Mouse (Mus musculus) heart, embryonic 11.5 days (tissue): ENCODE data around the gene Gcn1l1. TPM values are rescaled to one million over a fixed set of nuclear protein-coding genes. Genes with fewer than 3 reads are reported as not detected.
A peak's percentile ranks its signal among the peaks of the same experiment; 100 is the strongest.

Experiments
- ATAC-seq: fragments of 200-750 bp; cut with Nextera tagmentation; replicated peaks from 2 replicates; pipeline ENCODE4 v1.8.0; 2017; ENCODE audit warnings: moderate library complexity; ENCODE audit not compliant: insufficient number of reproducible peaks, low FRiP score, low TSS enrichment
- H3K27ac ChIP-seq: fragments of 300-500 bp; sonication (generic); 2 replicates; pipeline ENCODE4 v1.5.1; 2014; ENCODE audit warnings: mild to moderate bottlenecking, low read depth, low read length
- H3K27me3 ChIP-seq: fragments of 300-500 bp; sonication (generic); 2 replicates; pipeline ENCODE4 v1.6.1; 2014; ENCODE audit warnings: mild to moderate bottlenecking, low read length, mixed read lengths; ENCODE audit not compliant: control insufficient read depth, insufficient read depth
- H3K36me3 ChIP-seq: fragments of 300-500 bp; sonication (generic); 2 replicates; pipeline ENCODE4 v1.6.1; 2014; ENCODE audit warnings: mild to moderate bottlenecking, low read length, moderate library complexity, mixed read lengths; ENCODE audit not compliant: control insufficient read depth, insufficient read depth
- H3K4me1 ChIP-seq: fragments of 300-500 bp; sonication (generic); 2 replicates; pipeline ENCODE4 v1.6.1; 2014; ENCODE audit warnings: low read length; ENCODE audit not compliant: control insufficient read depth, insufficient read depth
- H3K4me2 ChIP-seq: fragments of 300-500 bp; sonication (generic); 2 replicates; pipeline ENCODE4 v1.6.1; 2014; ENCODE audit warnings: mild to moderate bottlenecking, moderate library complexity
- H3K4me3 ChIP-seq: fragments of 300-500 bp; sonication (generic); 2 replicates; pipeline ENCODE4 v1.5.1; 2014; ENCODE audit warnings: low read depth, low read length
- H3K9ac ChIP-seq: fragments of 300-500 bp; sonication (generic); 2 replicates; pipeline ENCODE4 v1.6.1; 2014; ENCODE audit warnings: mild to moderate bottlenecking, low read depth, low read length, moderate library complexity
- H3K9me3 ChIP-seq: fragments of 300-500 bp; sonication (generic); replicated peaks from 2 replicates; pipeline ENCODE4 v1.6.1; 2016; ENCODE audit warnings: low read length; ENCODE audit not compliant: control insufficient read depth
- WGBS: fragments of 180-500 bp; shearing (Covaris S2); extraction: QIAGEN DNeasy Blood & Tissue Kit; methylation state at CpG from one replicate; pipeline ENCODE4 v1.1.7; 2014; ENCODE audit not compliant: insufficient replicate concordance; 5-methylcytosine and 5-hydroxymethylcytosine counted together
- polyA plus RNA-seq: library from polyadenylated mRNA; unstranded; fragments of >200 nt; fragmentation: Nextera tagmentation; extraction: Ambion mirVana; gene quantifications from 2 replicates; pipeline ENCODE4 v1.2.1, GENCODE M21; 2014

The Gcn1l1 gene
- polyA plus RNA-seq, 1 experiment from 2014 or later, result 33.5 TPM

- Histone ChIP-seq H3K4me2 (peak overlapping the region; percentile 79), H3K27ac (no peak overlapping the region; the same call in 1 of the 2 replicates), H3K9ac (peak overlapping the region; percentile 99), H3K36me3 (peaks cover 20% of the 10 kb centered on the region), H3K9me3 (no peaks in the 10 kb centered on the region), H3K27me3 (no peaks in the 10 kb centered on the region), H3K4me3 (peak overlapping the region; percentile 90), H3K4me1 (peaks cover 17% of the 10 kb centered on the region)
- 31% methylated on average over 13 of the region's 13 CpGs for WGBS
- no peak for ATAC-seq
Observed at GRCm38 (mm10) chr5:115560336-115560905, 4.6 kb upstream of the Gcn1l1 start.

- H3K9me3 ChIP-seq, result no peaks in the 10 kb centered on the region
- peak overlapping the region; percentile 86 for H3K4me2 ChIP-seq
- no peaks in the 10 kb centered on the region for H3K27me3 ChIP-seq
- peaks cover 20% of the 10 kb centered on the region for H3K36me3 ChIP-seq
- WGBS, result 42% methylated on average over 5 of the region's 5 CpGs
- ATAC-seq, result no peak
- no peak overlapping the region for H3K4me3 ChIP-seq
- H3K27ac ChIP-seq, result peak overlapping the region; percentile 50; the same call in 1 of the 2 replicates
- peaks cover 27% of the 10 kb centered on the region for H3K4me1 ChIP-seq
- H3K9ac ChIP-seq, result no peak overlapping the region
Observed at GRCm38 (mm10) chr5:115563771-115564585, 1.1 kb upstream of the Gcn1l1 start.

GRCm38 (mm10) chr5:115565403-115565802, 349 bp downstream of the Gcn1l1 start:
- Histone ChIP-seq H3K4me2 (peak overlapping the region; percentile 86), H3K36me3 (peaks cover 20% of the 10 kb centered on the region), H3K9ac (peak overlapping the region; percentile 95), H3K27me3 (no peaks in the 10 kb centered on the region), H3K9me3 (no peaks in the 10 kb centered on the region), H3K27ac (peak overlapping the region; percentile 50), H3K4me3 (peak overlapping the region; percentile 86), H3K4me1 (peaks cover 29% of the 10 kb centered on the region)
- peak; percentile 12; the same call in 1 of the 2 replicates for ATAC-seq
- under 1% methylated on average over 32 of the region's 46 CpGs for WGBS

GRCm38 (mm10) chr5:115568681-115569080, 3.6 kb downstream of the Gcn1l1 start:
- H3K27ac ChIP-seq, result peak overlapping the region; percentile 51
- H3K36me3 ChIP-seq, result peaks cover 7% of the 10 kb centered on the region
- H3K9me3 ChIP-seq, result no peaks in the 10 kb centered on the region
- no peak overlapping the region for H3K4me2 ChIP-seq
- no peak for ATAC-seq
- no peak overlapping the region for H3K9ac ChIP-seq
- H3K4me1 ChIP-seq, result peaks cover 24% of the 10 kb centered on the region
- H3K4me3 ChIP-seq, result no peak overlapping the region
- no peaks in the 10 kb centered on the region for H3K27me3 ChIP-seq
- WGBS, result 60% methylated on average over 10 of the region's 10 CpGs

GRCm38 (mm10) chr5:115569308-115569707, 4.3 kb downstream of the Gcn1l1 start:
- no peaks in the 10 kb centered on the region for H3K27me3 ChIP-seq
- H3K4me3 ChIP-seq, result no peak overlapping the region
- whole genome bisulfite sequencing, result 63% methylated on average over 11 of the region's 11 CpGs
- peaks cover 9% of the 10 kb centered on the region for H3K36me3 ChIP-seq
- H3K4me1 ChIP-seq, result peaks cover 25% of the 10 kb centered on the region
- no peak for ATAC-seq
- H3K9me3 ChIP-seq, result no peaks in the 10 kb centered on the region
- no peak overlapping the region for H3K9ac ChIP-seq
- no peak overlapping the region for H3K4me2 ChIP-seq
- peak overlapping the region; percentile 51; the same call in 1 of the 2 replicates for H3K27ac ChIP-seq

- Histone ChIP-seq H3K9me3 (no peaks in the 10 kb centered on the region), H3K36me3 (peaks cover 12% of the 10 kb centered on the region), H3K4me2 (no peak overlapping the region), H3K4me1 (peaks cover 24% of the 10 kb centered on the region), H3K27me3 (no peaks in the 10 kb centered on the region), H3K27ac (no peak overlapping the region), H3K4me3 (no peak overlapping the region), H3K9ac (no peak overlapping the region)
- ATAC-seq, result no peak
- WGBS, result 87% methylated on average over 4 of the region's 4 CpGs
Observed at GRCm38 (mm10) chr5:115569721-115570120, 4.7 kb downstream of the Gcn1l1 start.

GRCm38 (mm10) chr5:115571086-115571485, 6.0 kb downstream of the Gcn1l1 start:
- 91% methylated on average over 7 of the region's 7 CpGs for WGBS
- Histone ChIP-seq H3K9ac (no peak overlapping the region), H3K36me3 (peaks cover 19% of the 10 kb centered on the region), H3K4me1 (peaks cover 20% of the 10 kb centered on the region), H3K27ac (no peak overlapping the region), H3K9me3 (no peaks in the 10 kb centered on the region), H3K27me3 (no peaks in the 10 kb centered on the region), H3K4me2 (no peak overlapping the region), H3K4me3 (no peak overlapping the region)
- no peak for ATAC-seq

- no peak overlapping the region for H3K4me3 ChIP-seq
- 0 out of 2 replicates have a peak, but pooled peaks have one; percentile 64 for ATAC-seq
- H3K9ac ChIP-seq, result 0 out of 2 replicates have a peak overlapping the region, but pooled peaks have one; percentile 4
- peak overlapping the region; percentile 77 for H3K27ac ChIP-seq
- H3K36me3 ChIP-seq, result peaks cover 30% of the 10 kb centered on the region
- WGBS, result 53% methylated on average over 17 of the region's 17 CpGs
- no peaks in the 10 kb centered on the region for H3K27me3 ChIP-seq
- no peak overlapping the region for H3K4me2 ChIP-seq
- H3K4me1 ChIP-seq, result peaks cover 13% of the 10 kb centered on the region
- H3K9me3 ChIP-seq, result no peaks in the 10 kb centered on the region
Observed at GRCm38 (mm10) chr5:115572679-115573535, 7.9 kb downstream of the Gcn1l1 start.
